Mouse (Mus musculus): ENCODE data around the gene Smim13.

DNA sequence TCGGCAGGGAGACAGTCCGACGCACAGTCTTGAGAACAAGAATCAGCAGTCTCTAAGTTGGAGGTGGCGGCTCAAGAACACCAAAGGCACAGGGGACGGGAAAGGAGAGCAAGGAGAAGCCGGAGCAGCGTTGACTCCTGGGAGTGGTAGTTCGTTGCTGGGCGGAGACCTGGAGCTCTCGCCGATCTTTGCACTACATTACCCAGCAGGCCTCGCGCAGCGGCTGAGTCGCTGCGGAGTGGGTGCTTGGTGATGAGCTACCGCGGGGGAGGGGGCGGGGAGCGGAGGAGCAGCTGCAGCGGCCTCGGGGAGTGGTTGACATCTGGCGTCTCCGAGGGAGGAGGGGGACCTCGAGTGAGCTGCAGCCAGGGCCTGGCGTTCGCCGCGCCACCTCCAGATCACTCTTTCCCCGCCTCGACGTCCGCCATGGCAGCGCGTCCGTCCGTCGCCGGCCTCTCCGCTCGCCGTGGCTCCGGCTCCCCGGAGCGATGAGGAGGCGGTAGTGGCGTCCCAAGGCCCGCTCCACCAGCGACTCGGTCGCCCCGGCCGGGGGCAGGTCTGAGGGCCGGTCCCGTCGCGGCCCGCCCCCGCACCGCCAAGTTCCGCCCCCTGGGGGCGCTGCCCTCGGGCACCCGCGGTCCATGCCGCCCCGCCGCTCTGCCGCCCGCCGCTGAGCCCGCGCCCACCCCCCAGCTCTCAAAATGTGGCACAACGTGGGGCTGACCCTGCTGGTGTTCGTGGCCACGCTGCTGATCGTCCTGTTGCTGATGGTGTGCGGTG is at the start of gene Smim13:
- no peak for TF ChIP-seq FLI1 (IDR thresholded peaks at IDR 0.05; ENCODE audit: low read length)
- no peak for TF ChIP-seq GATA1 (IDR thresholded peaks at IDR 0.05; ENCODE audit: borderline replicate concordance, low read length)
